Mouse (Mus musculus) kidney, adult 11 months (tissue): ENCODE measurements around the gene Jag2.

Experiments
- DNase-seq: peaks from one replicate; pipeline ENCODE4 v3.0.0; 2022

Gene Jag2

GRCm38 (mm10) chr12:112929562-112930352, at the start of gene Jag2:
TSS of gene Jag2 (minus strand) at chr12:112929776.
- no peak for DNase-seq

DNA sequence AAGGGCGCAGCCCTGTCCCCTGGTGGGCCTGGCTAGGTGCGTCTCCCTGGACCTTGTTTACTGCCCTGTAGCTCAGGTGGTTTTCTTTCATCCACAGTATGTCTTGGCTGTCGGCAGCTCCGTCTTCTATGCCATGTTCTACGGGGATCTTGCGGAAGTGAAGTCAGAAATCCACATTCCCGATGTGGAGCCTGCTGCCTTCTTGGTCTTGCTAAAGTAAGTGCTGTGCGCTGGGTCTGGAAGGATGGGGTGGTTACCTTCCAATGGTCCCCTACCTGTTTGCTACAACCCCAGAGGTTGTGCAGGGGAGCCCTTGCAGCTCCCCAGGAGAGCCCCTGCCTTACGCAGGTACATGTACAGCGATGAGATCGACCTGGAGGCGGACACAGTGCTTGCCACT, 47.6 kb upstream of the Jag2 start:
- no peak for DNase-seq

DNA sequence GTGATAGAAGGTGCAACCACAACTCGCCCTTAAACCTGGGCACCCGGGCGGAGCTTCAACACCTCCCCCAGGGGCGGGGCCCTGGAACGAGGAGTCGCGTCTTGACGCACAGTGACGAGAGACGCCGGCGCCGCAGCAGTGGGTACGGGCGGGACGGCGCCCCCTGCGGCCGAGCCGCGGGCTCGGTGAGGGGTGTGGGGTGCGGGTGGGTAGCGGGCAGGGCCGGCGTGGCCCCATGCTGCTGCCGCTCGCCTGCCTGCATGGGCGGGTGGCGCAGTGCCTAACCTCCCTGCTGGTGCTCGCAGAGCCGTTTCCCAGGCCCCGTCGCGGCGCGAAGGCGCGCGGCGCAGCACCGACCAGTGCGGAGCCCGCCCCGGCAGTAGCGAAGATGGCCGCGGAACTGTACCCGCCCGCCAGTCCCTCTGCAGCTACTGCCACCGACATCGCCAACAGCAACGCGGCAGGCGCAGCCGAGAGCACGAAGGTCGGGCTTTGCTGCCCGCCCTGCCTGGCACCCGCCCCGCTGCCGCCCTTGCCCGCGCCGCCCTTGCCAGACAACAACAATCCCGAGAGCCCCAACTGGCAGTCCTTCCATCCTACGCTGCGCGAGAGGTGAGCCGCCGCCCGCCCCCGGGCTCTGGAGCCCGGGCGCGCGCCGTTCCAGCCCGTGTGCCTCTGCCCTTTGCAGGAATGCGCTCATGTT, 46.9 kb upstream of the Jag2 start, which contains the start of gene Btbd6:
Gene Btbd6, plus strand, starts transcription at position 112 of the 703 bp plus-strand sequence.
- DNase-seq: peak; percentile 91

DNA sequence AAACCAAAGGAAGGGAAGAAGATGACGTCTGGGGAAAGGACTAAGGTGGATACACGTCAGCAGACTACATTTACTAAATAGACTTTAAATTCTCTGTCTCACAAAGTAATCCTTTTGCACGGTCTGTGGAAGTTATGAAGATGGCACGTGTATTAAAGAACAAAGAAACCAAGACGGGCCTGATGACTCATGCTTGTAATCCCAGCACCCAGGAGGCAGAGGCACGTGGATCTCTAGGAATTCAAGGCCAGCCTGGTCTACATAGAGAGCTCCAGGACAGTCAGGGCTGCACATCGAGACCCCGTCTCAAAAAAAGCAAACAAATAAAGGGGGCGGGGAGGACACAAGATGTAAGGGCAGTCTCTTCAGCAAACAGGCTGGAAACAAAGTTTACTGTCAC, 45.2 kb upstream of the Jag2 start:
- no peak for DNase-seq

DNA sequence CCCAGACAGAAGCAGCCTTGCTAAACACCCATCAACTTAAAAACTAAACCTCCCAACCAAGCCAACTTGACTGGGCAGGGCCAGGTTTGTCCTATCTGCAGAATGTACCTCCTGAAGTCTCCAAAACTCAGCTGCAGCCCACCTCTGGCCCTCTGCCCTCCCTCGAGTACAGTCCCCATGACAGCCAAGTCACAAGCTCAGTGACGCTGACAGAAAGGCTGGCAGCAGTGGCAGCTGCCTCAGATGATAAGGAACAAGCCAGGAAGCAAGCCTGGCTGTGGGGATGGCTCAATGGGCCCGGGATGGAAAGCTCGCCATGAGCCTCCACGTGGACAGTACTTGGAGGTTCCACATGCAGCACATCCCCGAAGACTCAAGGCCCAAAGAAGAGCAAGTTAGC, 40.0 kb upstream of the Jag2 start:
- DNase-seq: no peak

- DNase-seq: no peak
Observed at GRCm38 (mm10) chr12:112968943-112969342, 39.4 kb upstream of the Jag2 start.

DNA sequence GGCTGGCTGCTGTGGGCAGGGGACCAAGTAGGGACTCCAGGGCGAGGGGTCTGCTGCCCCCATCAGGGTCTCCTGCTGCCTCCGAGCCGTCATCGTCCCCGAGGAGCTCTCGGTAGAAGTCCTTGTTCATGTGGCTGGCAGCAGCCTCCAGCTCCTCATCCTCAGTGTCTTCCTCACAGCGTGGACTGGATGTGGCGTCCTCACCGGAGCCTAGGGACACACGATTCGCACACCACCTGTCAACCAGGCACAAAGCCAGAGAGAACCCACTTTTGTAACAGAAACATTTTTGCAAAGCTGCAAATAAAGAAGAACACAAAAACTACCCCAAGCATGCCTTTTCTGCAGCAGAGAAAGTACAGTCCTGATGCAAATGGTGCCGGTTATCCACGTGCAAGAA, 36.2 kb upstream of the Jag2 start:
- DNase-seq: no peak

GRCm38 (mm10) chr12:112961872-112962271, 32.3 kb upstream of the Jag2 start:
- no peak for DNase-seq

GRCm38 (mm10) chr12:112961428-112961827, 31.9 kb upstream of the Jag2 start:
- DNase-seq: no peak

- no peak for DNase-seq
Observed at GRCm38 (mm10) chr12:112959421-112959820, 29.8 kb upstream of the Jag2 start.

DNA sequence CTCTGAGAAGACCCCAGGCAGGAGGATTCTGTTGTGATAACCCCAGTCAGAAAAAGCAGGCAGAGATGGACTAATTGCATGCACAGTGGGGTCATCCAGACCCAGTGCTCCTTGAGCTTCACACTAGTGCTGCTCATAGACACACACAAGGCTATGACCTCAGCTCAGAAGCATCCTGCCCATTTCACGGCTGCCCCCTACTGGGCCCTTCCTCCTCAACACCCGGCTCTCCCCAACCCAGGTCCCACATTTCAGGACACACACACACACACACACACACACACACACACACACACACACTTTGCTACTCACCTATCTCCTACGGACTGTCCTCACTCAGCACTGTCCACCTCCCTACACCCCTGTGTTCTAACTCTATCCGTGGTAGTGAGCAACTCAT, 28.7 kb upstream of the Jag2 start:
- DNase-seq: no peak

DNA sequence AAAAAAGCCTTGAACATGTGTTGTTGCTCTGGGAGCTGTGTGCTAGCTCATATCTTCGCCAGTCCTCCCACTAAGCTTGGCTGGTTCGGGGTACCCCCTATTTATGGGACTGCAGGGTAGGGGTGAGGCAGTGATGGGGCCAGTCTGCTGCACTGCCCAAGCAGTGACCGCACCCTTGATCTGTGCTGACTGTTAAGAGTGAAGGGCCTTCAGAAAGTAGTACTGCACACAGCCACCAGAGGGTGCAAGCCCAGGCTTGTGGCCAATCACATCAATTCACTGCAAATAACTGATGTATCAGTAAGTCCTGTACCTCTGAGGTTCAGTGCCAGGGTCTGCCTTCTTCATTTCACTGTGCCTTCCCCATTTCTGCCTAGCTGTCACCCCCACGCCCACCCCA, 26.2 kb upstream of the Jag2 start:
- DNase-seq: peak; percentile 67

- DNase-seq: no peak
Observed at GRCm38 (mm10) chr12:112952926-112953565, 23.5 kb upstream of the Jag2 start.

- DNase-seq: peak; percentile 59
Observed at GRCm38 (mm10) chr12:112952433-112952832, 22.9 kb upstream of the Jag2 start.

- DNase-seq: no peak
Observed at GRCm38 (mm10) chr12:112951150-112951842, 21.7 kb upstream of the Jag2 start.

- DNase-seq: no peak
Observed at GRCm38 (mm10) chr12:112950761-112951129, 21.2 kb upstream of the Jag2 start.

GRCm38 (mm10) chr12:112950040-112950760, 20.6 kb upstream of the Jag2 start:
- DNase-seq: peak; percentile 82

DNA sequence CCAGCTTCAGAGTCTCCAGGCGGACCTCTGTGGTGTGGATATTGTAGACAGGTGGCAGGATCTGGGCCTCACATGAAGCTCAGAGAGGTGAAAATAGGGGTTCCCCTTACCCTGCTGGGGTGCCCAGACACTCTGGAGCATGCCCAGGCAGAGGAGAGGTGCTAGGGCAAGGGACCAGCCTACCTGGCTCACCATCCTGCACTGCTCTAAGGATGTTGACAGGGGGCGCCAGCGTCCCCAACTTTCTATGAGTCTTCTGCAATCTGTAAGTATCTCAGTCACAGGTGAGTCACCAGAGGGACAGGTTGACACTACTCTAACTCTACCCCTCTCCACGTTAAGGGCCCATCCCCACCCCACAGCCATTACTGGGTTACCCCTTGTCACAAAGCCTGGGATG, 17.7 kb upstream of the Jag2 start:
- DNase-seq: no peak

DNA sequence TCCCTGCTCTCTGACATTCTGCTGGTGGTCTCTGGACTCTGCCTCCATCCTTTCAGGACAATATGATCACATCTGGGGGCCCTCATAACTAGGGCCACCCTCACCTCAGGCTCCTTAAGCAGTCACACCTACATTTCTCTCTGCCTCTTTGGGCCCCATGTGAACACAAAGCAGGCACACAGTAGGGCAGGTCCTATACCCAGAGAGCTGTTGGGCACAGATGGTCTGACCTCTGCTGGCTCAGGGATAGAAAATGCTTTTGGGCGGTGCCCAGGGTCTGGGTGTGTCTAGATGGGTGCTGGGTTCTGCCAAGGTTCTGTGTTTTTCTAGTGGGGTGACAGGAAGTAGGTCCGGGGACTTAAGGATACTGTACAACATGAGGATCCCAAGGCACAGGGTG, 14.1 kb upstream of the Jag2 start:
- DNase-seq: no peak

- DNase-seq: peak; percentile 78
Observed at GRCm38 (mm10) chr12:112941776-112942713, 12.5 kb upstream of the Jag2 start, which contains the start of gene Nudt14. TSS of gene Nudt14 (minus strand) at chr12:112942124.

GRCm38 (mm10) chr12:112941156-112941775, 11.7 kb upstream of the Jag2 start:
- peak; percentile 48 for DNase-seq
